Mouse (Mus musculus): Measurements from ENCODE around the gene Ces2f.

DNA sequence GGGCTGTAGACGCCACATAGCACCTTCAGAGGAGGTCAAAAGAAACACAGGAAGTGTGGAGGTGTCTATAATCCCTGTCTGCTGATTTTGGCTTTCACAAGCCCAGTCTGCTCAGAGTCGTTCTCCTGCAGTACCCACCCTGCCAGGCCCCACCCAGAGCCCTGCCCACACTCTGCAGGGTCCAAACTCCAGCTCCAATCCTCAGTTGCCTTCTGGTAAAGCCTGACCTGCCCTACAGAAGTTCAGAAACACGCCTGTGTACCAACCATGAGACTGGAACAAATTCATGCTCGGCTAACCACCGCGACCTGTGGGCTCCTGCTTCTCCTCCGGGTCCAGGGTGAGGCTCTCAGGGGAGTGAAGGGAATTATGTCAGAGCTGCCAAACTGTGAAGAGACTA is 53.4 kb downstream of the Ces2f start, which contains the start of gene Ces2h:
- TF ChIP-seq EP300 (IDR thresholded peaks at IDR 0.05), result no peak
- TF ChIP-seq CTCF (IDR thresholded peaks at IDR 0.05), result no peak
